Mouse (Mus musculus) limb, embryonic 11.5 days (tissue): ENCODE results near the gene Asic2. TPM values are rescaled to one million over a fixed set of nuclear protein-coding genes. Genes with fewer than 3 reads are reported as not detected.

Experiments used
- ATAC-seq: fragments of 200-750 bp; cut with Nextera tagmentation; 2 replicates; pipeline ENCODE4 v1.8.0; 2017; ENCODE audit warnings: low read depth; ENCODE audit not compliant: insufficient number of reproducible peaks, low FRiP score, low TSS enrichment
- DNase-seq: peaks from one replicate; pipeline ENCODE4 v3.0.0-alpha.2; 2015; ENCODE audit warnings: low spot score
- H3K27ac ChIP-seq: fragments of 300-500 bp; sonication (generic); replicated peaks from 2 replicates; pipeline ENCODE4 v1.5.1; 2014; ENCODE audit warnings: low read depth, mild to moderate bottlenecking, low read length
- H3K27me3 ChIP-seq: fragments of 300-500 bp; sonication (generic); 2 replicates; pipeline ENCODE4 v1.6.1; 2014; ENCODE audit warnings: mild to moderate bottlenecking, low read length, mixed read lengths; ENCODE audit not compliant: control insufficient read depth, insufficient read depth
- H3K36me3 ChIP-seq: fragments of 300-500 bp; sonication (generic); 2 replicates; pipeline ENCODE4 v1.6.1; 2014; ENCODE audit warnings: mild to moderate bottlenecking, low read length, moderate library complexity, mixed read lengths; ENCODE audit not compliant: control insufficient read depth, insufficient read depth
- H3K4me1 ChIP-seq: fragments of 300-500 bp; sonication (generic); 2 replicates; pipeline ENCODE4 v1.6.1; 2014; ENCODE audit warnings: low read length, mixed read lengths; ENCODE audit not compliant: control insufficient read depth, insufficient read depth
- H3K4me2 ChIP-seq: fragments of 300-500 bp; sonication (generic); 2 replicates; pipeline ENCODE4 v1.6.1; 2014; ENCODE audit warnings: low read depth, mild to moderate bottlenecking, moderate library complexity; ENCODE audit not compliant: severe bottlenecking
- H3K4me3 ChIP-seq: fragments of 300-500 bp; sonication (generic); 2 replicates; pipeline ENCODE4 v1.5.1; 2014; ENCODE audit warnings: low read depth, low read length
- H3K9ac ChIP-seq: fragments of 300-500 bp; sonication (generic); 2 replicates; pipeline ENCODE4 v1.6.1; 2014; ENCODE audit warnings: mild to moderate bottlenecking, low read length
- H3K9me3 ChIP-seq: fragments of 300-500 bp; sonication (generic); 2 replicates; pipeline ENCODE4 v1.6.1; 2016; ENCODE audit warnings: low read length; ENCODE audit not compliant: control insufficient read depth
- WGBS: fragments of 180-500 bp; shearing (Covaris S2); extraction: QIAGEN DNeasy Blood & Tissue Kit; methylation state at CpG from one replicate; pipeline ENCODE4 v1.1.7; 2014; 5-methylcytosine and 5-hydroxymethylcytosine counted together
- polyA plus RNA-seq: library from polyadenylated mRNA; unstranded; fragments of >200 nt; fragmentation: Nextera tagmentation; extraction: Ambion mirVana; gene quantifications from 2 replicates; pipeline ENCODE4 v1.2.1, GENCODE M21; 2014

Asic2 gene
- polyA plus RNA-seq, 1 experiment from 2014 or later = 0.27 TPM

DNA sequence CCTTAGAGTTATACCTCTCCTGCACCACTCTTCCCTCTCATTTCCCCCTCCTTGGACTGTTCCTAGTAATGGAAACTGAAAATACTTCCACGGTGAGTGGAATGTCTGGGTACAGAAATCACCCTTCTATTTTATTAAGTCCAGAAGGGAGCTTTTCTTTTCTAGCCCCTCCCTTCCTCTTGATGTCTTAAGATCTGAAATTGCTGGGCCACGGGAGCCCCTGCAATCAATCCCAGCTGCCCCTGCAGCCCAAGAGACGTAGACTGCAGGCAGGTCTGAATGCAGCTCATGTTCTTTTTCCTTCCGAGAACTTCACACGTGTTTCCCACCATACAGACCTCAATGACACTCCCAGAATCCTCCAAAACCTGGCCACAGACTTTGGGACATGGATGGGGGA lies 32.3 kb upstream of the Asic2 start:
- ATAC-seq = no peak
- no peak overlapping the region for H3K27ac ChIP-seq

DNA sequence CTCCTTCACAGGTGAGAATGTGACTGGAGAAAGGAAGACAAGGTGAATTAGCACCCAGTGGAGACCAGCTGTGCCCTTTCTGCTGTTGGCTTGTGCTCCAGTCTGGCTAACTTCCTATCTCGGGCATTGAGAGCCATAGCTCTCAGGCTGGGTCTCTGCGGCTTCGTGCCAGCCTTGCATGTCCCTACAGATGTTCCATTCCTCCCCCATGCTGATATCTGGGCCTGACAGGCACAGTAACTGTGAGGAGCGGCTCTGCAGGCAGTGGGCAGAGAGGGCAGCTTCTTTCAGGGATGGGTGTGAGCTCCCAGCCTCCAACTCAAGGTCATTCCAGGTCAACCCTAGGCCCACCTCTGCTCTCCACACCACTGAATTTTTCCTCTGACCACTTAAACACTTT lies 31.2 kb upstream of the Asic2 start:
- no peak overlapping the region for H3K27ac ChIP-seq
- no peaks in the 10 kb centered on the region for H3K9me3 ChIP-seq
- H3K4me2 ChIP-seq = no peak overlapping the region
- ATAC-seq (no peak), DNase-seq (no peak)
- no peaks in the 10 kb centered on the region for H3K36me3 ChIP-seq
- H3K9ac ChIP-seq = no peak overlapping the region
- no peaks in the 10 kb centered on the region for H3K4me1 ChIP-seq
- 85% methylated on average over 4 of the region's 4 CpGs for WGBS
- H3K4me3 ChIP-seq = no peak overlapping the region
- H3K27me3 ChIP-seq = no peaks in the 10 kb centered on the region

More for the DNA sequence above, 32.3 kb upstream of the Asic2 start:
- H3K4me3 ChIP-seq = no peak overlapping the region
- H3K27me3 ChIP-seq = no peaks in the 10 kb centered on the region
- 18% methylated on average over 5 of the region's 5 CpGs for WGBS
- no peaks in the 10 kb centered on the region for H3K9me3 ChIP-seq
- DNase-seq = no peak
- H3K36me3 ChIP-seq = no peaks in the 10 kb centered on the region
- H3K4me2 ChIP-seq = no peak overlapping the region
- H3K4me1 ChIP-seq = no peaks in the 10 kb centered on the region
- H3K9ac ChIP-seq = no peak overlapping the region

DNA sequence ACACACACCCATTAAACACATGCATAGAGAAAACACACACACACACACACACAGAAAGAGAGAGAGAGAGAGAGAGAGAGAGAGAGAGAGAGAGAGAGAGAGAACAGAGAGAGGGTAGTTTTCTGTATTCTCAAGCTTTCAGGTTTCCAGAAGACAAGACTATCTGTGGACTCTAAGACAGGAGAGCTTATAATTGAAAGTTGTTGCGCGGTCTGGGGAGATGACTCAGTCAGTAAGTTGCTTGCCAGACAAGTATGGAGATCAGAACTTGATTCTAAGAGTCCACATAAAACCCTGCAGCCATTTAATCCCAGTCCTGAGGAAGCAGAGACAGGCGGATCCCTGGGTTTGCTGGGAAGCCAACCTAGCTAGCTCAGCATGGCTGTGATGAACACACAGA lies 30.4 kb upstream of the Asic2 start:
- no peak for DNase-seq
- Histone ChIP-seq H3K36me3 (no peaks in the 10 kb centered on the region), H3K4me3 (no peak overlapping the region), H3K4me2 (no peak overlapping the region), H3K27me3 (no peaks in the 10 kb centered on the region), H3K9me3 (no peaks in the 10 kb centered on the region), H3K27ac (no peak overlapping the region), H3K4me1 (no peaks in the 10 kb centered on the region), H3K9ac (no peak overlapping the region)
- no peak for ATAC-seq
- WGBS = 89% methylated on average over 3 of the region's 3 CpGs

DNA sequence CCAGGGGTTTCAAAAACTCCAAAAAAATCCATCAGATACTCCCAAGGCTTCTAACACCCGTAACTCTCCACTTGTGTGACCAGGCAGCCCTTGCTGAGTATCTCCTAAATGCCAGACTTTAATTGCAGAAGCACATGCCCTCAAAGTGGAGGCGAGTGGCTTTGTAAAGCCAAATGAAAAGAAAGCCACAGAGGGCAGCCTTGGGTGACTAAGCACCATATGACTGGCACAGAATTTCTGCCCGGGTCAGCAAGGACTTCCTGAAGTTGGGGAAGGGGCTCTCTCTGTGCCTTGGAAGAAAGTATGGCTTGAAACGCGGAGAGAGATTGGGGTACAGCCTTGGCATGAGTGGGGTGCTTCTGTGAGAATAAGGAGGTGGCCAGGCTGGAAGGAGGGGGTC lies 28.8 kb upstream of the Asic2 start:
- Histone ChIP-seq H3K4me2 (no peak overlapping the region), H3K4me1 (no peaks in the 10 kb centered on the region), H3K36me3 (no peaks in the 10 kb centered on the region), H3K9ac (no peak overlapping the region), H3K27me3 (no peaks in the 10 kb centered on the region), H3K27ac (no peak overlapping the region), H3K9me3 (no peaks in the 10 kb centered on the region), H3K4me3 (no peak overlapping the region)
- ATAC-seq (no peak), DNase-seq (no peak)
- 90% methylated on average over 5 of the region's 5 CpGs for WGBS

DNA sequence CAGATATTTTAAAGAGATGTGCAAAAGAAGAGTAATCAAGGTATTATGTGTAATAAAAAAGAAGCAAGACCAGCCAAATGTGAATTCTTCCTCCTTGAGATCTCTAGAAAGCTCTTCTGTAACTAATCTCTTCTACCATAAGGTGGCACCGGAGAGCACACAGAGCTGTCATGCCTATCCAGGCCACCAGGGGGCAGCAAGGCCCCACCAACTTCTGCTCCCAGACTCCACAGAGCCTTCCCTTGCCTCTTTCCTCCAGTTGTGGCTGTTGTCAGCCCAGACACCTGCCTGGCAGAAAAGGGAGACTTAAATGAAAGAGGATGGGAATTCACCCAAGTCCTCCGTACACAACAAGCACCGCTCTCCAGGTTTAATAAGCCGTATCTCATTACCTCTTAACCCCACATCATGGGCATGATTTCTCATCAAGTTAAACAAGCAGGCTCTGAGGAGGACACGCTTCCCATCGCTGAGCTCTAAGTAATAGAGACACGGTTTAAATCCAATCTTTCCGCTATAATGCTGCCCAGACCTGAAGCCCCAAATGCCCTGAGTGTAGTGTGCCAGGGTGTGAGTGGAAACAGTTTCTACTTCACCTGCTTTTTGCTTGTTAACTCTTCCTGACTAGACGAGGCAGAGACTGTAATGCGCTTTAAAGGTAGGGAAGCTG lies 28.1 kb upstream of the Asic2 start:
- no peaks in the 10 kb centered on the region for H3K27me3 ChIP-seq
- no peak overlapping the region for H3K9ac ChIP-seq
- no peaks in the 10 kb centered on the region for H3K4me1 ChIP-seq
- no peak overlapping the region for H3K27ac ChIP-seq
- WGBS = 69% methylated on average over 10 of the region's 10 CpGs
- no peak overlapping the region for H3K4me2 ChIP-seq
- H3K9me3 ChIP-seq = no peaks in the 10 kb centered on the region
- ATAC-seq = no peak
- no peaks in the 10 kb centered on the region for H3K36me3 ChIP-seq
- DNase-seq = peak; percentile 89
- no peak overlapping the region for H3K4me3 ChIP-seq

DNA sequence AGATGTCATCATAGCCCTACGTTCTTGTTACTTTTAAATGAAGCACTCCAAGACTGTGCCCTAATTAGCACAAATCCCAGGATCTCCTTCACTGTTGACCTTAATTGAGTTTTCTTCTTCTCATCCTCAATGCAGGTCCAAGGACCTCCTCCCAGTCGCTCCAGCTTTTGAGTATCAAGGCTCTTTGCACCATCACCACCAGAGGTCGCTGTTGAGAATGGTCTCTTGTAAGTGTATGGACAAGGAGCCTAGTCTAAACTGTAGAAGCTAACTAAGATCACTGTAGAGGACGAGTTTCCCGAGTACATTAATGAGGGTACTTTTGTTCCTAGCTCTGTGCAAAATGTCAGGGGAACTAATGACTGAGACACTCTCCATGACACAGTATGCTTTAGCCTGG lies 14.9 kb upstream of the Asic2 start:
- H3K27ac ChIP-seq = no peak overlapping the region
- 37% methylated on average over 5 of the region's 5 CpGs for WGBS
- H3K36me3 ChIP-seq = no peaks in the 10 kb centered on the region
- no peaks in the 10 kb centered on the region for H3K27me3 ChIP-seq
- ATAC-seq (no peak), DNase-seq (peak; percentile 83)
- no peak overlapping the region for H3K9ac ChIP-seq
- H3K4me1 ChIP-seq = peaks cover 16% of the 10 kb centered on the region
- H3K4me3 ChIP-seq = no peak overlapping the region
- no peaks in the 10 kb centered on the region for H3K9me3 ChIP-seq
- H3K4me2 ChIP-seq = no peak overlapping the region

DNA sequence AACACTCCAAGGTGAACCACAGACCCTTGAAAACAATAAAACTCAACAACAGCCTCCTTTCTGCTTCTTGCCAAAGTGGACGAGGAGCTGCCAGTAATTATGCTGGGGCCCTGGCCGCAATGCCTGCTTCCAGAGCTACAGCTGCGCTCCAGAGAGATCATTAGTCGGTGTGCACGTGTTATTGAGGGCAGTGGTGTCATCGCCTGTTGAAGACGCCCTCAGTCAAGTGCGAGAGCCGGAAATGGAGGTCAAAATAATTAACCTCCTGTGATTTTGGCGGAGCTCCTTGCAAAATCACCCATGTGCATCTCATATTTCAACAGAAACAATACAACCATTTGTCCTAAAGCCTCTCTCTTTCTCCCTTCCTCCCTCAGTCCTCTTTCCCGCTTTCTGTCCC lies 13.9 kb upstream of the Asic2 start:
- ATAC-seq = peak; percentile 76; the same call in 1 of the 2 replicates

DNA sequence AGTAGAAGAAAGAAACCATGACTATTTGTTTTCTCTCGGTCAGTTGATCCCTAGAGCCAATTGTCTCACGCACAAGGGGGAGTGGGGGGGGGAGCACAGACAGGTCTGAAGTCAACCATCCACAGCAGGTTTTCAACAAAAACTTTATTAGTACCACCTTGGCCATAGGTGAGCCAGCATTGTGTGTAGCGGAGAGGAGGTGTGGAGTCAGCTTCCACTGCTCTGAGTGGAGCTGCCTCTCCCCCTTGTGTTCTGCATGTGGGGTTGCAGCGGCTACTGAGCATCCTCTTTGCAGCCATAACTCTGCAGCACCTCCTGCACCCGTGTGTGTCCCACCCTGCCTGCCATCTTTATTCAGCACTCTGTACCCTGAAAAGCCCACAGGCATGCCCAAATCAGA lies 6.3 kb upstream of the Asic2 start:
- H3K36me3 ChIP-seq = no peaks in the 10 kb centered on the region
- H3K9ac ChIP-seq = no peak overlapping the region
- peak; percentile 42 for DNase-seq
- H3K27me3 ChIP-seq = peaks cover 4% of the 10 kb centered on the region; the same call in 1 of the 2 replicates
- no peaks in the 10 kb centered on the region for H3K9me3 ChIP-seq
- no peak overlapping the region for H3K4me3 ChIP-seq
- no peak overlapping the region for H3K27ac ChIP-seq
- no peaks in the 10 kb centered on the region for H3K4me1 ChIP-seq
- 33% methylated on average over 5 of the region's 5 CpGs for WGBS
- H3K4me2 ChIP-seq = no peak overlapping the region
- ATAC-seq = no peak

More for the DNA sequence above, 13.9 kb upstream of the Asic2 start:
- Histone ChIP-seq H3K27ac (0 out of 2 replicates have a peak overlapping the region, but pooled peaks have one; percentile 47), H3K9ac (no peak overlapping the region), H3K27me3 (no peaks in the 10 kb centered on the region), H3K4me2 (peak overlapping the region; percentile 4; the same call in 1 of the 2 replicates), H3K9me3 (no peaks in the 10 kb centered on the region), H3K4me1 (peaks cover 16% of the 10 kb centered on the region), H3K36me3 (no peaks in the 10 kb centered on the region), H3K4me3 (no peak overlapping the region)
- 7% methylated on average over 11 of the region's 11 CpGs for WGBS
- DNase-seq = peak; percentile 79

DNA sequence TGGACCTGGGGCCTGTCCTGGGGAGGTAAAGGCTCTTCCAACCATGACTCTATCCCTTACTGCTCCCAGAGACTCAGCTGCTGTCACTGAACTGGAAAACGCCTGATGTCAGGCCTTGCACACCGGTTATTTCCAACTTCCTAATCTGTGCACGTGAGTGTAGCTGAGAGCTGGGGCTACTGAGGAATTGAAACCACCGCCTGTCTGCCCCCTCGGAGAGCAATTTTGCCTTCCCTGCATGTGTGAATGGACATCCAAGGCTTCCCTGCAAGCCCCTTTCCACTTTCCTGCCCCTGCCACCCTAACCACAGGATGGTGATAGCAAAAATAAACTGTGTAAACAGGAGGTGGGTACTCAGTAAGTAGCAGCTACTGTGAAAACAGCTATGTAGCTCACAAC lies 5.4 kb upstream of the Asic2 start:
- Histone ChIP-seq H3K27me3 (peaks cover 8% of the 10 kb centered on the region; the same call in 1 of the 2 replicates), H3K9me3 (no peaks in the 10 kb centered on the region), H3K4me3 (no peak overlapping the region), H3K36me3 (no peaks in the 10 kb centered on the region), H3K4me2 (no peak overlapping the region), H3K9ac (no peak overlapping the region), H3K27ac (no peak overlapping the region), H3K4me1 (0 out of 2 replicates have a peak, but pooled peaks cover 1% of the 10 kb centered on the region)
- ATAC-seq (no peak), DNase-seq (no peak)
- 52% methylated on average over 5 of the region's 5 CpGs for WGBS
